Mouse (Mus musculus): ENCODE results near the gene Afmid. TPM values are rescaled to one million over a fixed set of nuclear protein-coding genes. Genes with fewer than 3 reads are reported as not detected.
A peak's percentile ranks its signal among the peaks of the same experiment; 100 is the strongest.

Afmid gene
- total and polyA plus RNA-seq, 3 experiments = 3.3 to 3.8 TPM; not detected in 1

- Histone ChIP-seq H3K27me3 (ENCODE audit: control insufficient read depth in 1 of 2, insufficient read depth in 2 of 2, low read length in 2 of 2) (no peaks in the 10 kb centered on the region), H3K4me1 (ENCODE audit: control insufficient read depth in 1 of 2, insufficient read depth in 2 of 2, low read length in 2 of 2) (peaks cover 6 to 28% of the 10 kb centered on the region in 2 experiments; a peak in 3 of 4 replicates), H3K27ac (ENCODE audit: control insufficient read depth, low read depth, low read length) (no peak overlapping the region), H3K9me3 (replicated peaks; ENCODE audit: insufficient read depth, low read length) (no peaks in the 10 kb centered on the region), H3K9ac (ENCODE audit: control insufficient read depth, low read depth, low read length, poor library complexity, severe bottlenecking) (no peak overlapping the region), H3K36me3 (ENCODE audit: control insufficient read depth in 1 of 2, insufficient read depth in 2 of 2, low read length in 2 of 2) (peaks cover 4 to 16% of the 10 kb centered on the region in 2 experiments; a peak in 3 of 4 replicates), H3K79me2 (ENCODE audit: control insufficient read depth, insufficient read depth, low read length, poor library complexity) (peaks cover 24% of the 10 kb centered on the region), H3K4me3 (ENCODE audit: control insufficient read depth in 1 of 2, insufficient read depth in 1 of 2, low read depth in 2 of 2, low read length in 2 of 2) (no peak overlapping the region)
- TF ChIP-seq POLR2A (IDR thresholded peaks at IDR 0.05; ENCODE audit: control insufficient read depth in 1 of 2, insufficient read depth in 1 of 2, low read depth in 1 of 2, low read length in 2 of 2, poor library complexity in 1 of 2) = peak in 1 of 2 experiments; percentile 25; a peak in 1 of 4 replicates
- no peak for TF ChIP-seq MAX (IDR thresholded peaks at IDR 0.05; ENCODE audit: low read length)
- no peak for DNase-seq (ENCODE audit: low read depth, low spot score)
Measured at GRCm38 (mm10) chr11:117822728-117823241, 2.9 kb upstream of the Afmid start.

- peaks cover 8 to 34% of the 10 kb centered on the region in 2 experiments for H3K4me1 ChIP-seq (ENCODE audit: control insufficient read depth in 1 of 2, insufficient read depth in 2 of 2, low read length in 2 of 2)
- TF ChIP-seq GABPA (IDR thresholded peaks at IDR 0.05; ENCODE audit: low read depth, low read length) = no peak
- no peak for TF ChIP-seq MXI1 (IDR thresholded peaks at IDR 0.05; ENCODE audit: low read depth, low read length)
- no peak for TF ChIP-seq SIN3A (IDR thresholded peaks at IDR 0.05; ENCODE audit: low read length)
- TF ChIP-seq JUND (IDR thresholded peaks at IDR 0.05; ENCODE audit: low read depth, low read length) = no peak
- TF ChIP-seq ELF1 (IDR thresholded peaks at IDR 0.05; ENCODE audit: low read depth, low read length) = no peak
- TF ChIP-seq RCOR1 (IDR thresholded peaks at IDR 0.05; ENCODE audit: low read depth, low read length) = no peak
- TF ChIP-seq POLR2AphosphoS5 (IDR thresholded peaks at IDR 0.05; ENCODE audit: borderline replicate concordance, low read depth, low read length) = no peak
- TF ChIP-seq CHD1 (IDR thresholded peaks at IDR 0.05; ENCODE audit: low read depth, low read length) = no peak
- TF ChIP-seq ZNF384 (IDR thresholded peaks at IDR 0.05; ENCODE audit: low read depth, low read length) = no peak
- TF ChIP-seq MAX (IDR thresholded peaks at IDR 0.05; ENCODE audit: low read length) = no peak
- no peak for TF ChIP-seq TBP (IDR thresholded peaks at IDR 0.05; ENCODE audit: low read depth, low read length)
- TF ChIP-seq CHD2 (IDR thresholded peaks at IDR 0.05; ENCODE audit: low read length) = no peak
- TF ChIP-seq TAL1 (IDR thresholded peaks at IDR 0.05; ENCODE audit: low read length) = no peak
- no peak for TF ChIP-seq ZC3H11A (IDR thresholded peaks at IDR 0.05; ENCODE audit: low read depth, low read length)
- TF ChIP-seq KAT2A (conservative IDR thresholded peaks at IDR 0.05; ENCODE audit: low read depth, low read length) = no peak
- no peak for TF ChIP-seq MAZ (IDR thresholded peaks at IDR 0.05; ENCODE audit: low read depth, low read length)
- no peak for TF ChIP-seq TCF12 (IDR thresholded peaks at IDR 0.05; ENCODE audit: low read depth, low read length)
- no peak for TF ChIP-seq MAFK (IDR thresholded peaks at IDR 0.05; ENCODE audit: borderline replicate concordance, low read depth, low read length)
- no peak for TF ChIP-seq ETS1 (IDR thresholded peaks at IDR 0.05; ENCODE audit: low read depth, low read length)
- peaks cover 4 to 19% of the 10 kb centered on the region in 2 experiments; a peak in 3 of 4 replicates for H3K36me3 ChIP-seq (ENCODE audit: control insufficient read depth in 1 of 2, insufficient read depth in 2 of 2, low read length in 2 of 2)
- H3K4me3 ChIP-seq (ENCODE audit: control insufficient read depth in 1 of 2, insufficient read depth in 1 of 2, low read depth in 2 of 2, low read length in 2 of 2) = no peak overlapping the region
- peaks cover 24% of the 10 kb centered on the region for H3K79me2 ChIP-seq (ENCODE audit: control insufficient read depth, insufficient read depth, low read length, poor library complexity)
- no peak overlapping the region for H3K27ac ChIP-seq (ENCODE audit: control insufficient read depth, low read depth, low read length)
- no peak for DNase-seq (ENCODE audit: low read depth, low spot score)
- no peak overlapping the region for H3K9ac ChIP-seq (ENCODE audit: control insufficient read depth, low read depth, low read length, poor library complexity, severe bottlenecking)
- no peaks in the 10 kb centered on the region for H3K9me3 ChIP-seq (replicated peaks; ENCODE audit: insufficient read depth, low read length)
- no peaks in the 10 kb centered on the region for H3K27me3 ChIP-seq (ENCODE audit: control insufficient read depth in 1 of 2, insufficient read depth in 2 of 2, low read length in 2 of 2)
Measured at GRCm38 (mm10) chr11:117823411-117823810, 2.3 kb upstream of the Afmid start.
